Mouse (Mus musculus): ENCODE data around the gene Foxk1. TPM values are rescaled to one million over a fixed set of nuclear protein-coding genes. Genes with fewer than 3 reads are reported as not detected.

The Foxk1 gene
- polyA plus RNA-seq (2012; rRNA removed) = 11.6 and 12.4 TPM in 2 replicates

DNA sequence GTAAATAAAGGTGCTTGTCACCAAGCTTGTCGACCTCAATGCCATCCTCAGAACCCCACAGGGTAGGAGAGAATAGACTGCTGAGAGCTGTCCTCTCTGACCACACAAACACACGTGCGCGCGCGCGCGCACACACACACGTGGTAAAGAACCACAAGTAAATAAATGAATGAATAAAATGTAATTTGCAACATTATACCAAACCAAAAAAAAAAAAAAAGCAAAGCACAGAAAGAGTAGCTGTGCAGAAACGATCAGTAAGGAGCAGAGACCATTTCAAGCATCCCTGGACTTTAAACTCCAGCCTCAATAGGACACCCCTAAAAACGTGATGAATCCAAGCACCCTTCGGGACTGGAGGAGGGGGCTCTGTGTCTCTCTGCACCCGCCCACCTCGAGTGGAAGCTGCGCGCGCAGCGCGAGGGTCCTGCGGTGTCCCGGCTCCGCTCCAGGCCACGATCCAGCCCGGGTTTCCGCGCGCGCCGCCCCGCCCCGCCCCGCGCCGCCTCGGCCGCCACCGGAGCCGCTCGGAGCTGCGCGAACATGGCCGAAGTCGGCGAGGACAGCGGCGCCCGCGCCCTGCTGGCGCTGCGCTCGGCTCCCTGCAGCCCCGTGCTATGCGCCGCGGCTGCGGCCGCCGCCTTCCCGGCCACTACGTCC lies at the start of gene Foxk1:
TSS of gene Foxk1 (plus strand) at position 517 of the 660 bp plus-strand sequence.
- Histone ChIP-seq H3K4me3 (ENCODE audit: insufficient read depth, low read depth, low read length) (peak within 1 kb of the TSS; percentile 82), H3K27me3 (replicated peaks; ENCODE audit: control insufficient read depth, insufficient read depth, low read length) (no peaks in the 10 kb centered on the region), H3K36me3 (ENCODE audit: control insufficient read depth, insufficient read depth, low read length) (no peaks in the 10 kb centered on the region), H3K27ac (ENCODE audit: insufficient read depth, low read depth, low read length) (peak within 1 kb of the TSS; percentile 67), H3K4me1 (ENCODE audit: control insufficient read depth, insufficient read depth, low read length) (peaks cover 17% of the 10 kb centered on the region)
- WGBS = under 1% methylated on average over 59 of the region's 60 CpGs
- DNase-seq = peak; percentile 95
- TF ChIP-seq POLR2A (IDR thresholded peaks at IDR 0.05; ENCODE audit: low read depth, low read length) (no peak), CTCF (conservative IDR thresholded peaks at IDR 0.05; ENCODE audit: insufficient read depth, insufficient read length, low read depth, low read length) (no peak)

DNA sequence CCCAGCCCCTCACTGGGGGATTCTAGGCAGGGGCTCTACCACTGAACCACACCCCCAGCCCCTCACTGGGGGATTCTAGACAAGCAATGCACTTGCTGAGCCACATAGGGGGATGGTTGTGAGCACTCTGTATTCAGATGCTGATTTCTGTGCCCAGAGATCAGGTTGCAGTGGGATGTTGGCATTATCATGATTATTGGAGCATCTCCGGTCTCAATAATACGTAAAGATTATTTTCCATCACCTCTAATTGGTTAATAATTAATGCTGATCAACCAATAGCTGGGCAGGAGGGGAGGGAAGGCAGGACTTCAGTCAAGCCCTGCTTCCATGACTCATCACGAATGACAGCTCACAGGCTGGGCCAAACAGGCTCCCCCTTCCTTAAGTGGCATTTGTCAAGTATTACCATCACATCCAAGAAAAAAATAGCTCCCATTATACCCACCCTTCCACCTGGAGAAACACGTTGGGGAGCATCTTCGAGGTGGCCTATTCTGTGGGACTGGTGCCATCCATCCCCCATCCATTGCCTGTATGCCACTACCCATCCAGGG lies 48.9 kb upstream of the Foxk1 start:
- Histone ChIP-seq H3K4me3 (ENCODE audit: insufficient read depth, low read depth, low read length) (no peak overlapping the region), H3K4me1 (ENCODE audit: control insufficient read depth, insufficient read depth, low read length) (no peaks in the 10 kb centered on the region), H3K27me3 (replicated peaks; ENCODE audit: control insufficient read depth, insufficient read depth, low read length) (no peaks in the 10 kb centered on the region), H3K36me3 (ENCODE audit: control insufficient read depth, insufficient read depth, low read length) (no peaks in the 10 kb centered on the region), H3K27ac (ENCODE audit: insufficient read depth, low read depth, low read length) (no peak overlapping the region)
- 91% methylated on average over 5 of the region's 5 CpGs for WGBS
- TF ChIP-seq CTCF (conservative IDR thresholded peaks at IDR 0.05; ENCODE audit: insufficient read depth, insufficient read length, low read depth, low read length) = no peak
- TF ChIP-seq POLR2A (IDR thresholded peaks at IDR 0.05; ENCODE audit: low read depth, low read length) = no peak
- no peak for DNase-seq

DNA sequence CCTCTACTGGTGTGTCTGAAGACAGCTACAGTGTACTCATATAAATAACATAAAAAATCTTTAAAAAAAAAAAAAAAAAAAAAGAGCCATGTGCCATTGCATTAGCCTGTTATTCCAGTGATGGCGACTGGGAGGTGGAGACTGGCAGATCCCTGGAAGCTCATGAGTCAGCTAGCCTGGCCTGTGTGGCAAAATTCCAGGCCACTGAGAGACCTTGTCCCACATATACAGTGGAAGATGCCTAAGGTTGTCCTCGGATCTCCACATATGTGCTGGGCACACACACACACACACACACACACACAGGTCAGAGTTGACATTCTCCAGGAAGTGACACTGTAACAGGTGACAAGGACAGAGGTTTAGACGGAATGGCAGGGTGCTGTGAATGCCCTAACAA lies 46.2 kb upstream of the Foxk1 start:
- TF ChIP-seq CTCF (conservative IDR thresholded peaks at IDR 0.05; ENCODE audit: insufficient read depth, insufficient read length, low read depth, low read length) = no peak
- no peak for TF ChIP-seq POLR2A (IDR thresholded peaks at IDR 0.05; ENCODE audit: low read depth, low read length)
- no peak for DNase-seq
- 79% methylated on average over 3 of the region's 3 CpGs for WGBS

DNA sequence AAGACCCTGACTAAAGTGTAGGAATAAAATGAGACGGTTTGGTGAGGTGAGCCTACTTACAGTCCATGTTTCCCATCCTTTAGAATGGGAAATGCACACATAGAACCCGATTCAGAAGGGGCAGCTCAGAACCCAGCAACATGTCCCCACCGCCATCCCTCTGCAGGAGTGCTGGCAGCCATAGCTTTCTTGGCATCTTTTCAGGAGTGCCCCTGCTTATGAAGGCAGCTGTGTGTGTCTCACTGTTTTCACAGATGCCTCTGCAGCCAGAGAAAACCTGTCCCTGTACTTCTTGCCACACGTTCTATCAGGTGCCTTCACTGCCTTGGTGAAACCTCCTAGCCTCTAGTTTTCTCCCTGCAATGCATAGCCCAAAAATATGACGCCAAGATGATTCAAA lies 40.1 kb upstream of the Foxk1 start:
- TF ChIP-seq CTCF (conservative IDR thresholded peaks at IDR 0.05; ENCODE audit: insufficient read depth, insufficient read length, low read depth, low read length) (no peak), POLR2A (IDR thresholded peaks at IDR 0.05; ENCODE audit: low read depth, low read length) (no peak)

More for the DNA sequence above, 46.2 kb upstream of the Foxk1 start:
- no peaks in the 10 kb centered on the region for H3K4me1 ChIP-seq (ENCODE audit: control insufficient read depth, insufficient read depth, low read length)
- no peak overlapping the region for H3K4me3 ChIP-seq (ENCODE audit: insufficient read depth, low read depth, low read length)
- no peaks in the 10 kb centered on the region for H3K36me3 ChIP-seq (ENCODE audit: control insufficient read depth, insufficient read depth, low read length)
- H3K27ac ChIP-seq (ENCODE audit: insufficient read depth, low read depth, low read length) = no peak overlapping the region
- H3K27me3 ChIP-seq (replicated peaks; ENCODE audit: control insufficient read depth, insufficient read depth, low read length) = no peaks in the 10 kb centered on the region

DNA sequence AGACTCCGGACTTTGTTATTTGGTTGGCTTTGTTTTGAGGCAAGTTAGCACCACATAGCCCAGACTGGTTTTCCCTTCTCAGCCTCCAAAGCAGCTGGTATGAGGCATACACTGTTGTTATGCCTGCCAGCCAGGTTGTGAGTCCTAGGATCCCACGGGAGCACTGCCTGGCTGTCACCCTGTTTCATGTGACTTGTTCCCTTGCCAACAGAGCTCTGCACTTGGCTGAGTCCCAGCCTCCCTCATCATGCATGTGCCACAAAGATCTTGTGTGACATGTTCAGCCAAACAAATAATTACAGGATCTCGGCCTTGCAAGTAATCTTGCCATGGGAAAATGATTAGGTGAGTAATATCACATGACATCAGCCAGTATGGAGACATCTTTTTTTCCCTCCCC lies 38.4 kb upstream of the Foxk1 start:
- Histone ChIP-seq H3K4me3 (ENCODE audit: insufficient read depth, low read depth, low read length) (no peak overlapping the region), H3K27me3 (replicated peaks; ENCODE audit: control insufficient read depth, insufficient read depth, low read length) (no peaks in the 10 kb centered on the region), H3K4me1 (ENCODE audit: control insufficient read depth, insufficient read depth, low read length) (peaks cover 4% of the 10 kb centered on the region; the same call in 1 of the 2 replicates), H3K36me3 (ENCODE audit: control insufficient read depth, insufficient read depth, low read length) (no peaks in the 10 kb centered on the region), H3K27ac (ENCODE audit: insufficient read depth, low read depth, low read length) (no peak overlapping the region)
- DNase-seq = peak; percentile 69
- TF ChIP-seq POLR2A (IDR thresholded peaks at IDR 0.05; ENCODE audit: low read depth, low read length) (no peak), CTCF (conservative IDR thresholded peaks at IDR 0.05; ENCODE audit: insufficient read depth, insufficient read length, low read depth, low read length) (no peak)
- 49% methylated on average over 3 of the region's 3 CpGs for whole genome bisulfite sequencing

More for the DNA sequence above, 40.1 kb upstream of the Foxk1 start:
- WGBS = 65% methylated on average over 5 of the region's 5 CpGs
- Histone ChIP-seq H3K27ac (ENCODE audit: insufficient read depth, low read depth, low read length) (no peak overlapping the region), H3K27me3 (replicated peaks; ENCODE audit: control insufficient read depth, insufficient read depth, low read length) (no peaks in the 10 kb centered on the region), H3K4me1 (ENCODE audit: control insufficient read depth, insufficient read depth, low read length) (no peaks in the 10 kb centered on the region), H3K4me3 (ENCODE audit: insufficient read depth, low read depth, low read length) (no peak overlapping the region), H3K36me3 (ENCODE audit: control insufficient read depth, insufficient read depth, low read length) (no peaks in the 10 kb centered on the region)
- no peak for DNase-seq

DNA sequence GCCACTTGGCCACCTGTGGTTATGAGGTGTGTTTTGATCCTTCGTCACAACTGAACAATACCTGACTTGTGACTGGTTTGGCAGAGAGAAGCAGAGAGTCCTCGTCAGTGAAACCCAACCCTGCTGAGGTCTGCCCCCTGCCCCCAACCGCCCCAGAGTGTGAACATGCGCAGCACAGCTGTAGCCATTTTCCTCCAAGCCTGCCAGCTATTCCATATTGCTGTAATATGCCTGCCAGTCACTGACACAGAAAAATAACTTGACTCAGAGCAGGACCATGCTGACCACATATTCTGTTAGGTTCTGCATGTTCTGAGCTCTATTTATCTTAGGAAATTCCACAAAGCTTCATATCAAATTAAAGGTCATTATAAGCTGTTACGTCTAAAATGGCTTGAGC lies 37.2 kb upstream of the Foxk1 start:
- Histone ChIP-seq H3K36me3 (ENCODE audit: control insufficient read depth, insufficient read depth, low read length) (no peaks in the 10 kb centered on the region), H3K4me1 (ENCODE audit: control insufficient read depth, insufficient read depth, low read length) (peaks cover 4% of the 10 kb centered on the region; the same call in 1 of the 2 replicates), H3K4me3 (ENCODE audit: insufficient read depth, low read depth, low read length) (no peak overlapping the region), H3K27me3 (replicated peaks; ENCODE audit: control insufficient read depth, insufficient read depth, low read length) (no peaks in the 10 kb centered on the region), H3K27ac (ENCODE audit: insufficient read depth, low read depth, low read length) (no peak overlapping the region)
- no peak for TF ChIP-seq POLR2A (IDR thresholded peaks at IDR 0.05; ENCODE audit: low read depth, low read length)
- TF ChIP-seq CTCF (conservative IDR thresholded peaks at IDR 0.05; ENCODE audit: insufficient read depth, insufficient read length, low read depth, low read length) = no peak
- DNase-seq = no peak
- 66% methylated on average over 5 of the region's 5 CpGs for WGBS

Data from kidney, adult 2 months (tissue).